Mouse (Mus musculus) kidney, postnatal 10 days (tissue): ENCODE results near the gene Psmb9.

ENCODE experiments used
- DNase-seq: peaks from one replicate; pipeline ENCODE4 v3.0.0; 2021; ENCODE audit warnings: mixed read lengths

Gene Psmb9

GRCm38 (mm10) chr17:34205021-34205745, 17.6 kb upstream of the Psmb9 start:
- peak; percentile 40 for DNase-seq

- peak; percentile 94 for DNase-seq
These were observed 16.9 kb upstream of the Psmb9 start for GRCm38 (mm10) chr17:34204303-34205010.

GRCm38 (mm10) chr17:34203444-34203843, 15.9 kb upstream of the Psmb9 start, which contains the start of gene Tap2:
Gene Tap2, plus strand, starts transcription at chr17:34203527.
- DNase-seq = peak; percentile 15

GRCm38 (mm10) chr17:34202760-34203442, 15.3 kb upstream of the Psmb9 start:
- no peak for DNase-seq

GRCm38 (mm10) chr17:34201506-34202055, 14.0 kb upstream of the Psmb9 start:
- DNase-seq = no peak

GRCm38 (mm10) chr17:34200772-34201505, 13.4 kb upstream of the Psmb9 start:
- DNase-seq = no peak

GRCm38 (mm10) chr17:34200047-34200446, 12.5 kb upstream of the Psmb9 start:
- DNase-seq = no peak

- no peak for DNase-seq
These were observed 11.6 kb upstream of the Psmb9 start for GRCm38 (mm10) chr17:34199050-34199619.

- DNase-seq = no peak
These were observed 11.0 kb upstream of the Psmb9 start for GRCm38 (mm10) chr17:34198521-34198912.

- DNase-seq = peak; percentile 70
These were observed 10.4 kb upstream of the Psmb9 start for GRCm38 (mm10) chr17:34197904-34198520.

- peak; percentile 95 for DNase-seq
These were observed 9.7 kb upstream of the Psmb9 start, which contains the start of gene Psmb8 for GRCm38 (mm10) chr17:34196941-34197894. Gene Psmb8, plus strand, starts transcription at chr17:34197721.

- no peak for DNase-seq
These were observed 8.9 kb upstream of the Psmb9 start for GRCm38 (mm10) chr17:34196491-34196890.

GRCm38 (mm10) chr17:34194723-34195122, 7.2 kb upstream of the Psmb9 start:
- DNase-seq = no peak

GRCm38 (mm10) chr17:34193468-34193867, 5.9 kb upstream of the Psmb9 start:
- DNase-seq = no peak

GRCm38 (mm10) chr17:34192852-34193251, 5.3 kb upstream of the Psmb9 start:
- DNase-seq = no peak

GRCm38 (mm10) chr17:34188986-34189385, 1.4 kb upstream of the Psmb9 start:
- DNase-seq = no peak

- DNase-seq = no peak
These were observed 446 bp upstream of the Psmb9 start for GRCm38 (mm10) chr17:34188010-34188409.

GRCm38 (mm10) chr17:34186885-34187260, 691 bp downstream of the Psmb9 start:
- DNase-seq = no peak

- DNase-seq = no peak
These were observed 2.0 kb downstream of the Psmb9 start for GRCm38 (mm10) chr17:34185526-34185925.

GRCm38 (mm10) chr17:34183564-34184219, 3.9 kb downstream of the Psmb9 start:
- no peak for DNase-seq
